Mouse (Mus musculus) retina, postnatal 7 days (tissue): ENCODE data around the gene Anapc15.

Source experiments
- DNase-seq: peaks from one replicate; pipeline ENCODE4 v3.0.0-alpha.2; 2012; ENCODE audit warnings: low read depth, low spot score

The Anapc15 gene

GRCm38 (mm10) chr7:101863415-101863814, at the start of gene Anapc15:
Gene Anapc15 (plus strand): TSS chr7:101863715.
- DNase-seq, result no peak

- no peak for DNase-seq
Measured at GRCm38 (mm10) chr7:101817861-101818401, 45.6 kb upstream of the Anapc15 start, which contains the start of gene Phox2a. Gene Phox2a (plus strand): TSS chr7:101818313.

- no peak for DNase-seq
Measured at GRCm38 (mm10) chr7:101820295-101821030, 43.1 kb upstream of the Anapc15 start.

GRCm38 (mm10) chr7:101821571-101822501, 41.7 kb upstream of the Anapc15 start:
- no peak for DNase-seq

- DNase-seq, result no peak
Measured at GRCm38 (mm10) chr7:101822836-101823757, 40.4 kb upstream of the Anapc15 start.

- no peak for DNase-seq
Measured at GRCm38 (mm10) chr7:101823758-101824630, 39.5 kb upstream of the Anapc15 start.

- DNase-seq, result no peak
Measured at GRCm38 (mm10) chr7:101830373-101830772, 33.1 kb upstream of the Anapc15 start.

- no peak for DNase-seq
Measured at GRCm38 (mm10) chr7:101831437-101831836, 32.1 kb upstream of the Anapc15 start.

GRCm38 (mm10) chr7:101832372-101832771, 31.1 kb upstream of the Anapc15 start:
- no peak for DNase-seq

- no peak for DNase-seq
Measured at GRCm38 (mm10) chr7:101833352-101833751, 30.2 kb upstream of the Anapc15 start.

- no peak for DNase-seq
Measured at GRCm38 (mm10) chr7:101833916-101834584, 29.5 kb upstream of the Anapc15 start.

- DNase-seq, result no peak
Measured at GRCm38 (mm10) chr7:101834903-101835302, 28.6 kb upstream of the Anapc15 start.

- no peak for DNase-seq
Measured at GRCm38 (mm10) chr7:101835457-101836109, 27.9 kb upstream of the Anapc15 start.

- DNase-seq, result no peak
Measured at GRCm38 (mm10) chr7:101836271-101837153, 27.0 kb upstream of the Anapc15 start.

GRCm38 (mm10) chr7:101837154-101837605, 26.3 kb upstream of the Anapc15 start:
- DNase-seq, result no peak

- no peak for DNase-seq
Measured at GRCm38 (mm10) chr7:101837606-101838471, 25.7 kb upstream of the Anapc15 start, which contains the start of gene Inppl1. Gene Inppl1 (minus strand): TSS chr7:101838229.

GRCm38 (mm10) chr7:101844186-101844585, 19.3 kb upstream of the Anapc15 start:
- DNase-seq, result no peak
